Mouse (Mus musculus) embryonic facial prominence, embryonic 15.5 days (tissue): Measurements from ENCODE around the gene Taok3. TPM values are rescaled to one million over a fixed set of nuclear protein-coding genes. Genes with fewer than 3 reads are reported as not detected.
A peak's percentile ranks its signal among the peaks of the same experiment; 100 is the strongest.

Experiments
- ATAC-seq: fragments of 200-750 bp; cut with Nextera tagmentation; 2 replicates; pipeline ENCODE4 v1.8.0; 2017; ENCODE audit warnings: low read depth, moderate TSS enrichment; ENCODE audit not compliant: insufficient number of reproducible peaks, low FRiP score, low TSS enrichment
- H3K27ac ChIP-seq: fragments of 300-500 bp; sonication (generic); replicated peaks from 2 replicates; pipeline ENCODE4 v1.5.1; 2015; ENCODE audit warnings: mild to moderate bottlenecking, inconsistent platforms
- H3K27me3 ChIP-seq: fragments of 300-500 bp; sonication (generic); 2 replicates; pipeline ENCODE4 v1.6.1; 2015; ENCODE audit warnings: inconsistent platforms
- H3K36me3 ChIP-seq: fragments of 300-500 bp; sonication (generic); 2 replicates; pipeline ENCODE4 v1.6.1; 2015; ENCODE audit warnings: mild to moderate bottlenecking, inconsistent platforms
- H3K4me1 ChIP-seq: fragments of 300-500 bp; sonication (generic); 2 replicates; pipeline ENCODE4 v1.6.1; 2015; ENCODE audit warnings: inconsistent platforms
- H3K4me2 ChIP-seq: fragments of 300-500 bp; sonication (generic); replicated peaks from 2 replicates; pipeline ENCODE4 v1.6.1; 2015; ENCODE audit warnings: mild to moderate bottlenecking, inconsistent platforms
- H3K4me3 ChIP-seq: fragments of 300-500 bp; sonication (generic); replicated peaks from 2 replicates; pipeline ENCODE4 v1.5.1; 2015; ENCODE audit warnings: mild to moderate bottlenecking, inconsistent platforms
- H3K9ac ChIP-seq: fragments of 300-500 bp; sonication (generic); 2 replicates; pipeline ENCODE4 v1.6.1; 2015; ENCODE audit warnings: inconsistent platforms
- H3K9me3 ChIP-seq: fragments of 300-500 bp; sonication (generic); replicated peaks from 2 replicates; pipeline ENCODE4 v1.6.1; 2016; ENCODE audit warnings: inconsistent platforms
- WGBS: fragments of 180-500 bp; shearing (Covaris S2); methylation state at CpG from one replicate; pipeline ENCODE4 v1.1.7; 2015; 5-methylcytosine and 5-hydroxymethylcytosine counted together
- polyA plus RNA-seq: library from polyadenylated mRNA; unstranded; fragments of >200 nt; fragmentation: Nextera tagmentation; extraction: Ambion mirVana; gene quantifications from 2 replicates; pipeline ENCODE4 v1.2.1, GENCODE M21; 2015

The Taok3 gene
- polyA plus RNA-seq, 1 experiment from 2014 or later, result 22.3 TPM

GRCm38 (mm10) chr5:117146165-117146564 is 26.2 kb downstream of the Taok3 start:
- Histone ChIP-seq H3K4me2 (no peak overlapping the region), H3K36me3 (no peaks in the 10 kb centered on the region), H3K27me3 (no peaks in the 10 kb centered on the region), H3K4me3 (no peak overlapping the region), H3K9ac (no peak overlapping the region), H3K9me3 (no peaks in the 10 kb centered on the region), H3K27ac (no peak overlapping the region), H3K4me1 (no peaks in the 10 kb centered on the region)
- no peak for ATAC-seq

DNA sequence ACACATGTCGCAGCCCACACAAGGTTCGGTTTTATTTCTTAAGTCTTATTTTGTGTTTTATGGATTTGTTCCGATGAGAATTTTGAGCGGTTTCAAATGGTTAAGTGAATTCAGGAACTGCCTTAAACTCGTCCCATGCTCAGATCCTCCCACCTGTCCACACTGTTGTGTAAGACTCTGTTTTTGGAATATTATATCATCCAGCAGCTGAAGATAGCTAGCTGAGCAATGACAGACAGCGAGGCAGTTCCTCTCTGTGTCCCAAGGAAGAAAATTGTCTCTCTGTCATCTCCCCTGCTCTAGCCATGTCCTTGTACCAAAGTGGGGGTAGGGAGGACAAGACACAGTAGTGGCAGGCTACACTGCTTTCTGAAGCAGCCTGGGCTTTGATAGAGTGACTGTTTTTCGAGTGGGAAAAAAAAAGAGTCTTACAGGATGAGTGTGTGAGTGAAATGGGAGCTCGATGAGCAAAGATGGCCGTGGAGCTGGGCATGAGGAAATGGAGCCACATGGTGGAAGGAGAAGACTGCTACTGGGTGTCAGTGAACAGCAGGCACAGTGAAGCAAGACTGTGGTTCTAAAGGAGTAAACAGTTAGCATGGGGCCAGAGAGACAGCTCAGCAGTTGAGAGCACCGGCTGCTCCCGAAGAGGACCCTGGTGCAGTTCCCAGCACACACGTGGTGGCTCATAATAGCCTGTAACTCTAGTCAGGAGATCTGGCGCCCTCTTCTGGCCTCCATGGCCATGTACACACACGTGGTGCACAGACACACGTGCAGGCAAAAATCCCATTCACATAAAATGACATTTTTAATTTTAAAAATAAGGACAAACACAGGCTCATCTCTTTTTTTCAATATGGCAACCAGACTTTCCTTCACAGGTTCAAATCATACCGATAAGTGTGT is 27.5 kb downstream of the Taok3 start:
- Histone ChIP-seq H3K36me3 (no peaks in the 10 kb centered on the region), H3K27me3 (no peaks in the 10 kb centered on the region), H3K9me3 (no peaks in the 10 kb centered on the region), H3K4me2 (no peak overlapping the region), H3K4me1 (no peaks in the 10 kb centered on the region), H3K4me3 (no peak overlapping the region), H3K9ac (no peak overlapping the region), H3K27ac (no peak overlapping the region)
- WGBS, result 88% methylated on average over 16 of the region's 16 CpGs
- ATAC-seq, result no peak

GRCm38 (mm10) chr5:117149054-117149942 is 29.4 kb downstream of the Taok3 start:
- ATAC-seq, result no peak
- H3K4me1 ChIP-seq, result peaks cover 6% of the 10 kb centered on the region; the same call in 1 of the 2 replicates
- no peak overlapping the region for H3K27ac ChIP-seq
- H3K27me3 ChIP-seq, result no peaks in the 10 kb centered on the region
- no peak overlapping the region for H3K4me2 ChIP-seq
- no peak overlapping the region for H3K9ac ChIP-seq
- no peaks in the 10 kb centered on the region for H3K36me3 ChIP-seq
- H3K9me3 ChIP-seq, result no peaks in the 10 kb centered on the region
- 76% methylated on average over 16 of the region's 16 CpGs for WGBS
- no peak overlapping the region for H3K4me3 ChIP-seq

GRCm38 (mm10) chr5:117150068-117150467 is 30.1 kb downstream of the Taok3 start:
- H3K27ac ChIP-seq, result no peak overlapping the region
- peaks cover 6% of the 10 kb centered on the region; the same call in 1 of the 2 replicates for H3K4me1 ChIP-seq
- H3K9me3 ChIP-seq, result no peaks in the 10 kb centered on the region
- H3K4me2 ChIP-seq, result no peak overlapping the region
- H3K9ac ChIP-seq, result no peak overlapping the region
- WGBS, result 80% methylated on average over 5 of the region's 5 CpGs
- H3K4me3 ChIP-seq, result no peak overlapping the region
- H3K36me3 ChIP-seq, result no peaks in the 10 kb centered on the region
- no peak for ATAC-seq
- no peaks in the 10 kb centered on the region for H3K27me3 ChIP-seq

- Histone ChIP-seq H3K27me3 (no peaks in the 10 kb centered on the region), H3K27ac (no peak overlapping the region), H3K36me3 (no peaks in the 10 kb centered on the region), H3K4me2 (no peak overlapping the region), H3K9me3 (no peaks in the 10 kb centered on the region), H3K4me3 (no peak overlapping the region), H3K9ac (no peak overlapping the region), H3K4me1 (peaks cover 6% of the 10 kb centered on the region; the same call in 1 of the 2 replicates)
- ATAC-seq, result no peak
Measured at GRCm38 (mm10) chr5:117152944-117153343, 33.0 kb downstream of the Taok3 start.

DNA sequence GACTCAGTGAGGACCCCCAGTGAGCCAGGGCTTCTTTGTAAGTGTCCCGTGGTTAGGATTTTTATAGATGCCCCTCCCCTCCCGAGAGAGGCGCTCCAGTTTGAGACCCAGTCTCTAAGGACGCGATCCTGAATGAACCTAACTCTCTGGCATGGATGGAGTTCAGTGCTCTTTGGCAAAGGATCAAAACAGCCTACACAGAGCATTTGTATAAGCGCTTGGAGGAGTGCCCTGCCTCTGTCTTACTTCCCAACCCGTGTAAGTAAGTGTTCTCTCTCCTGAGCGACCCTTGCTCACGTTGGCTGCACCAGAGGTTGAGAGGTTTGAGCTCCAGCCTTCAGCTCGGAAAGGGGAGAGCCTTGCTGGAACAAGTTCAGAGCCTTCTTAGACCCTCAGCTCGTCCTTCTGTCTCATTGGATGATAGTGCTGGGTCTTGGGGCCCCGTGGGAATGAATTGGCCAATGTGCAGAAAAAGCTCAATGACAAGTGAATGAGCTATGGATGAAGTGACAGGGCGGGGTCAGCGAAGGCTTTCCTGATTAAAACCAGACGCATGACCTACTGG is 33.7 kb downstream of the Taok3 start:
- H3K4me1 ChIP-seq, result peaks cover 6% of the 10 kb centered on the region; the same call in 1 of the 2 replicates
- H3K9me3 ChIP-seq, result no peaks in the 10 kb centered on the region
- no peak overlapping the region for H3K9ac ChIP-seq
- 59% methylated on average over 15 of the region's 15 CpGs for WGBS
- 0 out of 2 replicates have a peak overlapping the region, but pooled peaks have one; percentile 44 for H3K27ac ChIP-seq
- H3K4me2 ChIP-seq, result no peak overlapping the region
- no peaks in the 10 kb centered on the region for H3K36me3 ChIP-seq
- H3K27me3 ChIP-seq, result no peaks in the 10 kb centered on the region
- H3K4me3 ChIP-seq, result no peak overlapping the region
- peak; percentile 51 for ATAC-seq

- Histone ChIP-seq H3K4me2 (no peak overlapping the region), H3K27ac (no peak overlapping the region), H3K27me3 (no peaks in the 10 kb centered on the region), H3K4me3 (no peak overlapping the region), H3K9me3 (no peaks in the 10 kb centered on the region), H3K4me1 (peaks cover 6% of the 10 kb centered on the region; the same call in 1 of the 2 replicates), H3K36me3 (no peaks in the 10 kb centered on the region), H3K9ac (no peak overlapping the region)
- ATAC-seq, result no peak
- WGBS, result 47% methylated on average over 7 of the region's 7 CpGs
Measured at GRCm38 (mm10) chr5:117158335-117159018, 38.5 kb downstream of the Taok3 start.

- Histone ChIP-seq H3K27me3 (no peaks in the 10 kb centered on the region), H3K4me1 (no peaks in the 10 kb centered on the region), H3K4me3 (no peak overlapping the region), H3K27ac (no peak overlapping the region), H3K9ac (no peak overlapping the region), H3K36me3 (no peaks in the 10 kb centered on the region), H3K9me3 (no peaks in the 10 kb centered on the region), H3K4me2 (no peak overlapping the region)
- WGBS, result 68% methylated on average over 8 of the region's 8 CpGs
- no peak for ATAC-seq
Measured at GRCm38 (mm10) chr5:117159326-117159725, 39.4 kb downstream of the Taok3 start.

DNA sequence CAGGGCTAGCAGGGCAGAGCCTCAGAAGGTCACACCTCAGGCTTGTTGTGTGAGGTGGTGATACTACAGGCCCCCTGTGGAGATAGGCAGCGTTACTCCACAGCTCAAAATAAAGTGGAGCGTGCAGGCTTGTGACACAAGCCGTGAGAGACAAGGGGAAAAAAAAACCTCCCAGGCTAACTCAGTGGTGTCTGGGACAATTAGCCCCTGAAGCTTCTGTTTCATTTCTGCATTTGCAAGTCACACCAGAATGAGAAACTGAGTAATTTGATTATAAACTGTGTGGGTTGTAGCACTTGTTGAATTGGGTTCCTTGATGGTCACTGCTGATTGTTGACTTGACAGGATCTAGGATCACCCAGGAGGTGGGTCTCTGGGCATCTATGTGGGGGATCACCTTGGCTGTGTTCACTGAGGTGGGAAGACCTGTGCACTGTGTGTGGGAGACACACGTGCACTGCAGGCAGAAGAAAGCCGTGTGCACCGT is 39.9 kb downstream of the Taok3 start:
- no peak overlapping the region for H3K27ac ChIP-seq
- H3K4me1 ChIP-seq, result no peaks in the 10 kb centered on the region
- no peak overlapping the region for H3K9ac ChIP-seq
- no peak overlapping the region for H3K4me3 ChIP-seq
- 55% methylated on average over 6 of the region's 6 CpGs for WGBS
- no peak for ATAC-seq
- no peaks in the 10 kb centered on the region for H3K27me3 ChIP-seq
- H3K4me2 ChIP-seq, result no peak overlapping the region
- no peaks in the 10 kb centered on the region for H3K9me3 ChIP-seq
- no peaks in the 10 kb centered on the region for H3K36me3 ChIP-seq

- Histone ChIP-seq H3K4me1 (no peaks in the 10 kb centered on the region), H3K27ac (no peak overlapping the region), H3K36me3 (no peaks in the 10 kb centered on the region), H3K4me2 (no peak overlapping the region), H3K9me3 (no peaks in the 10 kb centered on the region), H3K4me3 (no peak overlapping the region), H3K9ac (no peak overlapping the region), H3K27me3 (no peaks in the 10 kb centered on the region)
- WGBS, result 46% methylated on average over 10 of the region's 10 CpGs
- no peak for ATAC-seq
Measured at GRCm38 (mm10) chr5:117160499-117160898, 40.6 kb downstream of the Taok3 start.
